Mouse (Mus musculus): ENCODE data around the gene Ddx59. TPM values are rescaled to one million over a fixed set of nuclear protein-coding genes. Genes with fewer than 3 reads are reported as not detected.

The Ddx59 gene
- polyA plus RNA-seq, 2 experiments, result 12.3 to 18.4 TPM

- Histone ChIP-seq H3K4me3 (replicated peaks; ENCODE audit: low read length) (no peak overlapping the region), H3K9me3 (ENCODE audit: control insufficient read depth, low read length) (no peaks in the 10 kb centered on the region), H3K4me1 (ENCODE audit: control insufficient read depth, insufficient read depth, low read length) (no peaks in the 10 kb centered on the region), H3K27me3 (ENCODE audit: control insufficient read depth, insufficient read depth, low read length) (no peaks in the 10 kb centered on the region), H3K9ac (ENCODE audit: low read depth, low read length, severe bottlenecking) (no peak overlapping the region), H3K27ac (replicated peaks; ENCODE audit: low read depth, low read length) (no peak overlapping the region), H3K36me3 (ENCODE audit: control insufficient read depth, insufficient read depth, low read length) (no peaks in the 10 kb centered on the region), H3K4me2 (replicated peaks; ENCODE audit: low read depth, low read length, severe bottlenecking) (no peak overlapping the region)
- no peak for TF ChIP-seq POLR2A (IDR thresholded peaks at IDR 0.05; ENCODE audit: borderline replicate concordance, extremely low read depth, insufficient read depth, insufficient read length)
- 54% methylated on average over 4 of the region's 4 CpGs for WGBS
- no peak for DNase-seq (ENCODE audit: low spot score)
- no peak for ATAC-seq (ENCODE audit: low FRiP score, low read depth)
Measured at GRCm38 (mm10) chr1:136447338-136447737, 32.3 kb downstream of the Ddx59 start.

- Histone ChIP-seq H3K36me3 (ENCODE audit: control insufficient read depth, insufficient read depth, low read length) (no peaks in the 10 kb centered on the region), H3K4me1 (ENCODE audit: control insufficient read depth, insufficient read depth, low read length) (no peaks in the 10 kb centered on the region), H3K9ac (ENCODE audit: low read depth, low read length, severe bottlenecking) (no peak overlapping the region), H3K4me3 (replicated peaks; ENCODE audit: low read length) (no peak overlapping the region), H3K4me2 (replicated peaks; ENCODE audit: low read depth, low read length, severe bottlenecking) (no peak overlapping the region), H3K9me3 (ENCODE audit: control insufficient read depth, low read length) (no peaks in the 10 kb centered on the region), H3K27ac (replicated peaks; ENCODE audit: low read depth, low read length) (no peak overlapping the region), H3K27me3 (ENCODE audit: control insufficient read depth, insufficient read depth, low read length) (no peaks in the 10 kb centered on the region)
- no peak for TF ChIP-seq POLR2A (IDR thresholded peaks at IDR 0.05; ENCODE audit: borderline replicate concordance, extremely low read depth, insufficient read depth, insufficient read length)
- WGBS, result 87% methylated on average over 6 of the region's 6 CpGs
- ATAC-seq (ENCODE audit: low FRiP score, low read depth) (no peak), DNase-seq (ENCODE audit: low spot score) (no peak)
Measured at GRCm38 (mm10) chr1:136449541-136449940, 34.5 kb downstream of the Ddx59 start.

DNA sequence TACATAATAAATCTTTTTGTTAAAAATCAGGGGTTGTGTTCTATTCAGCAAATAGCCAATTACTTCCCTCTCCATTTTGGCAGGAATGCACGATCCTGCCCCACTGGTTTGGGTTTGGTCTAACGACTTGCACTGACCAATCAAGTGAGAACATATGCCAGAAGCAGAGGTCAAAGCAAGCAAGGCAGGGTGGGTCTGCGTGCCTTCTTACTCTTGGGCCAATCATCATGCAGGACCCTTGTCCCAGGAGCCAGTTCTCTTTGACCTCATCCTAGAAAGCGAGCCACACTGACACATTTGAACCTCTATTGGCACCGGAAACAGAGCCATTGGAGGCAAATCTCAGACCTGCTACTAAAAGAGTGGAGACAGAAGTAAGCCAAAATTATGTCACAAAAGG is 35.1 kb downstream of the Ddx59 start:
- WGBS, result 73% methylated on average over 5 of the region's 5 CpGs
- no peak for ATAC-seq (ENCODE audit: low FRiP score, low read depth)

GRCm38 (mm10) chr1:136452421-136452820 is 37.4 kb downstream of the Ddx59 start:
- no peaks in the 10 kb centered on the region for H3K27me3 ChIP-seq (ENCODE audit: control insufficient read depth, insufficient read depth, low read length)
- H3K9ac ChIP-seq (ENCODE audit: low read depth, low read length, severe bottlenecking), result no peak overlapping the region
- no peak overlapping the region for H3K27ac ChIP-seq (replicated peaks; ENCODE audit: low read depth, low read length)
- no peaks in the 10 kb centered on the region for H3K9me3 ChIP-seq (ENCODE audit: control insufficient read depth, low read length)
- H3K4me3 ChIP-seq (replicated peaks; ENCODE audit: low read length), result no peak overlapping the region
- H3K36me3 ChIP-seq (ENCODE audit: control insufficient read depth, insufficient read depth, low read length), result no peaks in the 10 kb centered on the region
- WGBS, result 78% methylated on average over 5 of the region's 5 CpGs
- no peak for ATAC-seq (ENCODE audit: low FRiP score, low read depth)
- TF ChIP-seq POLR2A (IDR thresholded peaks at IDR 0.05; ENCODE audit: borderline replicate concordance, extremely low read depth, insufficient read depth, insufficient read length), result no peak
- no peaks in the 10 kb centered on the region for H3K4me1 ChIP-seq (ENCODE audit: control insufficient read depth, insufficient read depth, low read length)
- no peak overlapping the region for H3K4me2 ChIP-seq (replicated peaks; ENCODE audit: low read depth, low read length, severe bottlenecking)
- DNase-seq (ENCODE audit: low spot score), result no peak

More for the DNA sequence above, 35.1 kb downstream of the Ddx59 start:
- no peak for TF ChIP-seq POLR2A (IDR thresholded peaks at IDR 0.05; ENCODE audit: borderline replicate concordance, extremely low read depth, insufficient read depth, insufficient read length)
- Histone ChIP-seq H3K4me3 (replicated peaks; ENCODE audit: low read length) (no peak overlapping the region), H3K27me3 (ENCODE audit: control insufficient read depth, insufficient read depth, low read length) (no peaks in the 10 kb centered on the region), H3K4me2 (replicated peaks; ENCODE audit: low read depth, low read length, severe bottlenecking) (no peak overlapping the region), H3K9me3 (ENCODE audit: control insufficient read depth, low read length) (no peaks in the 10 kb centered on the region), H3K4me1 (ENCODE audit: control insufficient read depth, insufficient read depth, low read length) (no peaks in the 10 kb centered on the region), H3K36me3 (ENCODE audit: control insufficient read depth, insufficient read depth, low read length) (no peaks in the 10 kb centered on the region), H3K9ac (ENCODE audit: low read depth, low read length, severe bottlenecking) (no peak overlapping the region), H3K27ac (replicated peaks; ENCODE audit: low read depth, low read length) (no peak overlapping the region)
- DNase-seq (ENCODE audit: low spot score), result no peak

DNA sequence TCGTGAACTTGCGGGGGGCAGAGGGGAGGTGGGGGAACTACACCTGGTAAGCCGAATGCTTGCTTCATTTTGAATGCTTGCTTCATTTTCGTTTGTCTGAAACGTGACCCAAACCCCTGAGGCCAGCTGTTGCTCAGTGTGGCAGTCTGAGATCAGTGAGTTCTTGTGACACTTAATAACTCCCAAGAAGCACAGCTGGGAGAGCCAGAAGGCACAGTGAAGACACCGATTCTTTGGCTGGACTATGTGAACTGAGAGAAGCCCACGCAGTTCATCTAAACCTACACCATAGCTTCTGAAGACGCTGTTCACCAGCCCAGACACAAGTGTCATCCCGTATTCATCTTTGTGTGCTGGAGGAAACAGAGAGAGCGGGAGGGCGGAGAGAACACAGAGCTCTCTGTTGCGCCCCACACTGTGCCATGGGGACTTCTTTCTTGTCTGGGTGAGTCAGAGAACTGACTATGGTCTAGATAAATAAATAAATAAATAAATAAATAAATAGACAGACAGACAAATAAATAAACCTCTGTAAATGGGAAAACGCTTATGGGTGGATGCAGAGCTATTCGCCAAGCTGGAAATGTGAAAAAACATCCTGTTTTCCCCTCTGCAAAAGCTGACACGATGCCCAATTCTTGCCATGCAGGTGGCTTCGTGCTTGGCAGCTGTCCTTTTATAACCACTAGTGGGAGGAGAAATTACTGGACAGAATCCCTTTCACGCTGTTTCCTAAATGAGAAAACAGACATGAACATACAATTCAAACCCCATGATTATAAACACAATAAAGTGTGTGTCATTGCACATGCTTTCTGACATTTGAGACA is 40.9 kb downstream of the Ddx59 start:
- no peak for TF ChIP-seq POLR2A (IDR thresholded peaks at IDR 0.05; ENCODE audit: borderline replicate concordance, extremely low read depth, insufficient read depth, insufficient read length)
- WGBS, result 65% methylated on average over 17 of the region's 17 CpGs
- no peaks in the 10 kb centered on the region for H3K9me3 ChIP-seq (ENCODE audit: control insufficient read depth, low read length)
- H3K27ac ChIP-seq (replicated peaks; ENCODE audit: low read depth, low read length), result no peak overlapping the region
- no peaks in the 10 kb centered on the region for H3K4me1 ChIP-seq (ENCODE audit: control insufficient read depth, insufficient read depth, low read length)
- ATAC-seq (ENCODE audit: low FRiP score, low read depth) (no peak), DNase-seq (ENCODE audit: low spot score) (no peak)
- H3K4me2 ChIP-seq (replicated peaks; ENCODE audit: low read depth, low read length, severe bottlenecking), result no peak overlapping the region
- H3K27me3 ChIP-seq (ENCODE audit: control insufficient read depth, insufficient read depth, low read length), result no peaks in the 10 kb centered on the region
- no peak overlapping the region for H3K9ac ChIP-seq (ENCODE audit: low read depth, low read length, severe bottlenecking)
- H3K4me3 ChIP-seq (replicated peaks; ENCODE audit: low read length), result no peak overlapping the region
- H3K36me3 ChIP-seq (ENCODE audit: control insufficient read depth, insufficient read depth, low read length), result no peaks in the 10 kb centered on the region
